Mouse (Mus musculus) CD4-positive, CD25-positive, alpha-beta regulatory T cell, adult 2 months (primary cell): ENCODE data around the gene Cklf.
"Not testable (repeated sequence)": the region's sequence is repeated elsewhere in the genome, so short reads cannot be mapped to it uniquely, and the experiment has no call there.

Source experiments
- DNase-seq: peaks from one replicate; pipeline ENCODE4 v3.0.0-alpha.2; 2012; ENCODE audit warnings: low read depth, low spot score

Cklf gene

GRCm38 (mm10) chr8:104264271-104264935 is 13.7 kb downstream of the Cklf start:
- not testable (repeated sequence) for DNase-seq

- no peak for DNase-seq
These were observed 17.7 kb downstream of the Cklf start for GRCm38 (mm10) chr8:104268368-104268767.

- no peak for DNase-seq
These were observed 18.3 kb downstream of the Cklf start for GRCm38 (mm10) chr8:104268937-104269440.

GRCm38 (mm10) chr8:104293081-104293480 is 42.4 kb downstream of the Cklf start, which contains the start of gene Cmtm2a:
Cmtm2a (minus strand) TSS chr8:104293181.
- DNase-seq = not testable (repeated sequence)

- no peak for DNase-seq
These were observed 43.7 kb downstream of the Cklf start for GRCm38 (mm10) chr8:104294396-104294795.

- DNase-seq = not testable (repeated sequence)
These were observed 50.9 kb downstream of the Cklf start for GRCm38 (mm10) chr8:104301577-104301976.

GRCm38 (mm10) chr8:104302536-104302935 is 51.9 kb downstream of the Cklf start:
- not testable (repeated sequence) for DNase-seq

GRCm38 (mm10) chr8:104304962-104305361 is 54.3 kb downstream of the Cklf start:
- no peak for DNase-seq

- DNase-seq = not testable (repeated sequence)
These were observed 57.7 kb downstream of the Cklf start for GRCm38 (mm10) chr8:104308341-104308740.

- DNase-seq = not testable (repeated sequence)
These were observed 58.9 kb downstream of the Cklf start, which contains the start of the genes Gm45711 and Cmtm1 for GRCm38 (mm10) chr8:104309441-104310155. Gm45711 (minus strand) TSS chr8:104310081. Cmtm1 (minus strand) TSS chr8:104310145.

GRCm38 (mm10) chr8:104312023-104312422 is 61.4 kb downstream of the Cklf start:
- not testable (repeated sequence) for DNase-seq

GRCm38 (mm10) chr8:104313311-104313710 is 62.6 kb downstream of the Cklf start:
- no peak for DNase-seq
